Mouse (Mus musculus): Measurements from ENCODE around the gene Dkkl1. TPM values are rescaled to one million over a fixed set of nuclear protein-coding genes. Genes with fewer than 3 reads are reported as not detected.
A peak's percentile ranks its signal among the peaks of the same experiment; 100 is the strongest.

Gene Dkkl1
- polyA plus RNA-seq, 1 experiment, result 0.07 TPM

- Histone ChIP-seq H3K27me3 (ENCODE audit: control insufficient read depth, insufficient read depth, insufficient read length) (peaks cover 31% of the 10 kb centered on the region), H3K79me2 (ENCODE audit: control insufficient read depth, insufficient read depth) (no peaks in the 10 kb centered on the region), H3K36me3 (ENCODE audit: control insufficient read depth, insufficient read depth) (no peaks in the 10 kb centered on the region), H3K79me3 (ENCODE audit: low read depth) (no peaks in the 10 kb centered on the region), H3K4me3 (ENCODE audit: insufficient read depth, poor library complexity, severe bottlenecking) (no peak overlapping the region), H3ac (ENCODE audit: control insufficient read depth, insufficient read length, low read depth) (no peak overlapping the region)
- TF ChIP-seq MYOD1 (IDR thresholded peaks at IDR 0.05; ENCODE audit: control insufficient read depth, insufficient read length, low read depth) (no peak), FOSL1 (IDR thresholded peaks at IDR 0.05; ENCODE audit: insufficient read depth, low read length, poor library complexity, severe bottlenecking) (no peak), MYOG (IDR thresholded peaks at IDR 0.05; ENCODE audit: control insufficient read depth, extremely low read depth, insufficient read length) (no peak), USF1 (IDR thresholded peaks at IDR 0.05; ENCODE audit: low read depth) (no peak), CEBPB (IDR thresholded peaks at IDR 0.05; ENCODE audit: low read depth) (no peak), CTCF (IDR thresholded peaks at IDR 0.05; ENCODE audit: control insufficient read depth, insufficient read depth, insufficient read length) (no peak), MAX (IDR thresholded peaks at IDR 0.05) (no peak)
Observed at GRCm38 (mm10) chr7:45162551-45162950, 49.4 kb downstream of the Dkkl1 start.

GRCm38 (mm10) chr7:45161612-45162473 is 50.1 kb downstream of the Dkkl1 start:
- TF ChIP-seq CTCF (IDR thresholded peaks at IDR 0.05; ENCODE audit: control insufficient read depth, insufficient read depth, insufficient read length) (peak; percentile 99), USF1 (IDR thresholded peaks at IDR 0.05; ENCODE audit: low read depth) (peak; percentile 26), CEBPB (IDR thresholded peaks at IDR 0.05; ENCODE audit: low read depth) (no peak)
- Histone ChIP-seq H3K27me3 (ENCODE audit: control insufficient read depth, insufficient read depth, insufficient read length) (peaks cover 24% of the 10 kb centered on the region), H3K36me3 (ENCODE audit: control insufficient read depth, insufficient read depth) (no peaks in the 10 kb centered on the region), H3K79me2 (ENCODE audit: control insufficient read depth, insufficient read depth) (no peaks in the 10 kb centered on the region), H3K4me3 (ENCODE audit: insufficient read depth, poor library complexity, severe bottlenecking) (no peak overlapping the region), H3K79me3 (ENCODE audit: low read depth) (no peaks in the 10 kb centered on the region), H3ac (ENCODE audit: control insufficient read depth, insufficient read length, low read depth) (no peak overlapping the region)

- TF ChIP-seq FOSL1 (IDR thresholded peaks at IDR 0.05; ENCODE audit: insufficient read depth, low read length, poor library complexity, severe bottlenecking) (no peak), CTCF (IDR thresholded peaks at IDR 0.05; ENCODE audit: control insufficient read depth, insufficient read depth, insufficient read length) (no peak)
- no peaks in the 10 kb centered on the region for H3K36me3 ChIP-seq (ENCODE audit: control insufficient read depth, insufficient read depth)
- H3K4me3 ChIP-seq (ENCODE audit: insufficient read depth, poor library complexity, severe bottlenecking), result no peak overlapping the region
- H3K79me3 ChIP-seq (ENCODE audit: low read depth), result no peaks in the 10 kb centered on the region
- H3K27me3 ChIP-seq (ENCODE audit: control insufficient read depth, insufficient read depth, insufficient read length), result peaks cover 21% of the 10 kb centered on the region
- no peak overlapping the region for H3ac ChIP-seq (ENCODE audit: control insufficient read depth, insufficient read length, low read depth)
- no peaks in the 10 kb centered on the region for H3K79me2 ChIP-seq (ENCODE audit: control insufficient read depth, insufficient read depth)
Observed at GRCm38 (mm10) chr7:45160866-45161265, 51.1 kb downstream of the Dkkl1 start.

GRCm38 (mm10) chr7:45160316-45160800 is 51.6 kb downstream of the Dkkl1 start:
- Histone ChIP-seq H3ac (ENCODE audit: control insufficient read depth, insufficient read length, low read depth) (no peak overlapping the region), H3K79me3 (ENCODE audit: low read depth) (no peaks in the 10 kb centered on the region), H3K36me3 (ENCODE audit: control insufficient read depth, insufficient read depth) (no peaks in the 10 kb centered on the region), H3K4me3 (ENCODE audit: insufficient read depth, poor library complexity, severe bottlenecking) (no peak overlapping the region), H3K27me3 (ENCODE audit: control insufficient read depth, insufficient read depth, insufficient read length) (peaks cover 16% of the 10 kb centered on the region), H3K79me2 (ENCODE audit: control insufficient read depth, insufficient read depth) (no peaks in the 10 kb centered on the region)
- no peak for TF ChIP-seq FOSL1 (IDR thresholded peaks at IDR 0.05; ENCODE audit: insufficient read depth, low read length, poor library complexity, severe bottlenecking)
- TF ChIP-seq MYOG (IDR thresholded peaks at IDR 0.05; ENCODE audit: control insufficient read depth, extremely low read depth, insufficient read length), result no peak
- no peak for TF ChIP-seq MAX (IDR thresholded peaks at IDR 0.05)
- TF ChIP-seq USF1 (IDR thresholded peaks at IDR 0.05; ENCODE audit: low read depth), result no peak
- no peak for TF ChIP-seq MYOD1 (IDR thresholded peaks at IDR 0.05; ENCODE audit: control insufficient read depth, insufficient read length, low read depth)
- TF ChIP-seq CTCF (IDR thresholded peaks at IDR 0.05; ENCODE audit: control insufficient read depth, insufficient read depth, insufficient read length), result no peak
- TF ChIP-seq CEBPB (IDR thresholded peaks at IDR 0.05; ENCODE audit: low read depth), result no peak

- no peak for TF ChIP-seq CEBPB (IDR thresholded peaks at IDR 0.05; ENCODE audit: low read depth)
Observed at GRCm38 (mm10) chr7:45158991-45159390, 53.0 kb downstream of the Dkkl1 start.

More at GRCm38 (mm10) chr7:45158991-45159390, 53.0 kb downstream of the Dkkl1 start:
- Histone ChIP-seq H3K36me3 (ENCODE audit: control insufficient read depth, insufficient read depth) (no peaks in the 10 kb centered on the region), H3K27me3 (ENCODE audit: control insufficient read depth, insufficient read depth, insufficient read length) (peaks cover 5% of the 10 kb centered on the region), H3K4me3 (ENCODE audit: insufficient read depth, poor library complexity, severe bottlenecking) (no peak overlapping the region), H3K79me3 (ENCODE audit: low read depth) (no peaks in the 10 kb centered on the region), H3K79me2 (ENCODE audit: control insufficient read depth, insufficient read depth) (no peaks in the 10 kb centered on the region), H3ac (ENCODE audit: control insufficient read depth, insufficient read length, low read depth) (no peak overlapping the region)

Small RNA genes within 50 kb of the gene (microRNA-seq; reads per million reads assigned to microRNA genes)
- not detected for gene Mir7055 (ENCODE audit: borderline microRNAs expressed)

Other genes starting within 250 kb of the Dkkl1 start
- gene Cpt1c, start 237.3 kb downstream of the Dkkl1 start, polyA plus RNA-seq (2012; fragmentation: generic; extraction: Trizol), result 5.5 TPM
- 978 TPM for gene Prmt1, start 225.6 kb downstream of the Dkkl1 start, polyA plus RNA-seq (2012; fragmentation: generic; extraction: Trizol)
- gene Irf3, start 214.5 kb downstream of the Dkkl1 start, polyA plus RNA-seq (2012; fragmentation: generic; extraction: Trizol), result 43.7 TPM
- gene Bcl2l12, start 213.4 kb downstream of the Dkkl1 start, polyA plus RNA-seq (2012; fragmentation: generic; extraction: Trizol), result 18.1 TPM
- gene Scaf1, start 195.8 kb downstream of the Dkkl1 start, polyA plus RNA-seq (2012; fragmentation: generic; extraction: Trizol), result 58.4 TPM
- gene Rras, start 194.2 kb downstream of the Dkkl1 start, polyA plus RNA-seq (2012; fragmentation: generic; extraction: Trizol), result 56.8 TPM
- gene Prr12, start 159.3 kb downstream of the Dkkl1 start, polyA plus RNA-seq (2012; fragmentation: generic; extraction: Trizol), result 14.2 TPM
- gene Nosip, start 149.7 kb downstream of the Dkkl1 start, polyA plus RNA-seq (2012; fragmentation: generic; extraction: Trizol), result 66.6 TPM
- gene Prrg2, start 149.5 kb downstream of the Dkkl1 start, polyA plus RNA-seq (2012; fragmentation: generic; extraction: Trizol), result 14.0 TPM
- gene Rcn3, start 119.9 kb downstream of the Dkkl1 start, polyA plus RNA-seq (2012; fragmentation: generic; extraction: Trizol), result 166 TPM
- gene Fcgrt, start 108.3 kb downstream of the Dkkl1 start, polyA plus RNA-seq (2012; fragmentation: generic; extraction: Trizol), result 30.7 TPM
- 3,175 TPM for gene Rps11, start 87.7 kb downstream of the Dkkl1 start, polyA plus RNA-seq (2012; fragmentation: generic; extraction: Trizol)
- 6,379 TPM for gene Rpl13a, start 83.4 kb downstream of the Dkkl1 start, polyA plus RNA-seq (2012; fragmentation: generic; extraction: Trizol)
- gene Gm45713, start 75.9 kb downstream of the Dkkl1 start, polyA plus RNA-seq (2012; fragmentation: generic; extraction: Trizol), result 0.95 TPM
- 1.6 TPM for gene Flt3l, start 75.7 kb downstream of the Dkkl1 start, polyA plus RNA-seq (2012; fragmentation: generic; extraction: Trizol)
- gene Pih1d1, start 57.8 kb downstream of the Dkkl1 start, polyA plus RNA-seq (2012; fragmentation: generic; extraction: Trizol), result 129 TPM
- 34.6 TPM for gene Aldh16a1, start 57.6 kb downstream of the Dkkl1 start, polyA plus RNA-seq (2012; fragmentation: generic; extraction: Trizol)
- gene Slc17a7, start 48.2 kb downstream of the Dkkl1 start, polyA plus RNA-seq (2012; fragmentation: generic; extraction: Trizol), result 0.14 TPM
- not detected for gene Gfy, start 32.6 kb downstream of the Dkkl1 start, polyA plus RNA-seq (2012; fragmentation: generic; extraction: Trizol)
- gene Pth2, start 31.2 kb downstream of the Dkkl1 start, polyA plus RNA-seq (2012; fragmentation: generic; extraction: Trizol), result not detected
- not detected for gene Ccdc155, start 7.3 kb downstream of the Dkkl1 start, polyA plus RNA-seq (2012; fragmentation: generic; extraction: Trizol)
- 127 TPM for gene Tead2, start 3.6 kb upstream of the Dkkl1 start, polyA plus RNA-seq (2012; fragmentation: generic; extraction: Trizol)
- gene Cd37, start 27.0 kb upstream of the Dkkl1 start, polyA plus RNA-seq (2012; fragmentation: generic; extraction: Trizol), result 0.37 TPM
- not detected for gene Slc6a16, start 28.9 kb upstream of the Dkkl1 start, polyA plus RNA-seq (2012; fragmentation: generic; extraction: Trizol)
- not detected for gene Slc6a21, start 65.4 kb upstream of the Dkkl1 start, polyA plus RNA-seq (2012; fragmentation: generic; extraction: Trizol)
- gene Trpm4, start 121.6 kb upstream of the Dkkl1 start, polyA plus RNA-seq (2012; fragmentation: generic; extraction: Trizol), result 10.6 TPM
- 0.51 TPM for gene Hrc, start 123.1 kb upstream of the Dkkl1 start, polyA plus RNA-seq (2012; fragmentation: generic; extraction: Trizol)
- 4.8 TPM for gene Ppfia3, start 154.9 kb upstream of the Dkkl1 start, polyA plus RNA-seq (2012; fragmentation: generic; extraction: Trizol)
- 0.94 TPM for gene Lin7b, start 158.4 kb upstream of the Dkkl1 start, polyA plus RNA-seq (2012; fragmentation: generic; extraction: Trizol)
- 321 TPM for gene Snrnp70, start 183.6 kb upstream of the Dkkl1 start, polyA plus RNA-seq (2012; fragmentation: generic; extraction: Trizol)
- gene Kcna7, start 193.5 kb upstream of the Dkkl1 start, polyA plus RNA-seq (2012; fragmentation: generic; extraction: Trizol), result 0.01 TPM
- 0.92 TPM for gene Ntf5, start 201.5 kb upstream of the Dkkl1 start, polyA plus RNA-seq (2012; fragmentation: generic; extraction: Trizol)
- gene Lhb, start 208.7 kb upstream of the Dkkl1 start, polyA plus RNA-seq (2012; fragmentation: generic; extraction: Trizol), result not detected
- gene Gys1, start 222.7 kb upstream of the Dkkl1 start, polyA plus RNA-seq (2012; fragmentation: generic; extraction: Trizol), result 25.2 TPM
- gene Ruvbl2, start 225.9 kb upstream of the Dkkl1 start, polyA plus RNA-seq (2012; fragmentation: generic; extraction: Trizol), result 179 TPM
- 14,288 TPM for gene Ftl1, start 247.7 kb upstream of the Dkkl1 start, polyA plus RNA-seq (2012; fragmentation: generic; extraction: Trizol)